Mouse (Mus musculus) brain, embryonic 14.5 days (tissue): ENCODE measurements around the gene Sh3rf3.

Experiments used
- CTCF ChIP-seq: fragments of 200-500 bp; IDR thresholded peaks from 2 replicates; pipeline ENCODE4 v1.5.1; 2012; ENCODE audit warnings: inconsistent platforms, mild to moderate bottlenecking, moderate library complexity, borderline replicate concordance; ENCODE audit not compliant: insufficient read depth, insufficient read length; ENCODE audit errors: extremely low read depth
- POLR2A ChIP-seq: fragments of 200-500 bp; IDR thresholded peaks from 2 replicates; pipeline ENCODE4 v1.6.1; 2012; ENCODE audit warnings: mild to moderate bottlenecking, inconsistent platforms, borderline replicate concordance; ENCODE audit not compliant: poor library complexity, insufficient read depth, insufficient read length, severe bottlenecking; ENCODE audit errors: extremely low read depth

DNA sequence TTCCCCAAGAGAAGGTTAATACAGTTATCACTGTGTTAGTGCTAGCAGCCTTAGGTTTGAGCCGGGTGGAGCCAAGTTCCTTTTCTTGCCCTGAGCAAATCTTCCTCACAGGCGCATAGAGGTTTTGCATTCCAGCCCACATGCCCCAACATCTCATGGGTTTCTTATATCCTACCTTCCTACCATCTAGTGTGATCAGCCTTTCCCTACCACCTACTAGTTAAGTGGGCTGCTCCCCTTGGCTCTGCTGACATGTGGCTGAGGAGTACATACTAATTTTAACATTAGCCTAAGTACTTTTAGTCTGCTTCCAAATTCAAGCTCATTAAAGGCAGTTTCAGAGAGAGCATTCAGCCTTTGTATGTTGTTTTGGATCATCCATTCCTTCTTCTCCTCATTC lies 72.7 kb downstream of the Sh3rf3 start:
- TF ChIP-seq CTCF (no peak), POLR2A (no peak)
